In the genomic region with DNA sequence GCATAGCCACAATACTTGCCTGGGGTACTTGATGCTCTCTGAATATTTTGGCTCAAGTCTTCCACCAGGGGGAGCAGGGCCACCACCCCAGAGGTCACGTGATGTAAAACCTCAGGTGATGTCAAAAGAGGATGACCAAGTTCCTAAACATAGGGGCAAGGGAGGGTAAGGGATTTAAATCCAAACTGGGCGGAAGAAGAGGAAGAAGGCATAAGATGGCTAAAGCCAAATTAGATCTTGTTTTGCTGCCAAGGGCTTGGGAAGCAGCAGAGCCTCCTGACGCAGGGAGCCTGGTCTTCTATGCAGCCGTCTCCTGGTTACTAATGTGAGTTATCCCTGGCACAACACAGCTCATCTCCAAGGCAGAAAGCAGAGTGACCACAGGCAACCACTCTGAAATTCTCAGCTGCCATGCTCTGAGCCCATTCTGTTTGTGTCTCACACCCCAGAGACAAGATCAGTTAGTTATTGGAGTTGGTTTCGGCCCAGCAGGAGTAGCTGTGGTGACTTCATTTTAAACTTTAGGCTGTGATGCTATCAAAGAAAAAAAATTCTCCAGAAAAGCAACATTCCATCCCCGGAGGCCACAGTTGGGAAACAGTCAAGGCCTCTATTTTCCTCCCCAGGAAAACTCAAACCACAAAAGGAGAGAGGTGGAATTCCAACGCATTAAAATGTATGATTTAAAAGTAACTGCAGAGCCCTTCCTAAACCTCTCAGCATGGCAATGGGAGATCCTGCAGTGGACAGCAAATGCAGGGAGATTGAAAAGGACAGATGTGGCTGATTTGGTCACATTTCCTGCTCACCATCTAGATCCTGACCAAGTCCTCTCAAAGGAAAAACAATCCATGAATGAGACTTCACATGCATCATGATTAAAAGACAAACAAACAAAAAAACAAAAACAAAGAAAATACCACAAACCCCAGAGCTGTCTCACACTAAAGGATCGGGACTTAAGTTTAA, we compare ENCODE assay signal across 9 mouse cellular contexts.
A peak's percentile ranks its signal among the peaks of the same experiment; 100 is the strongest.
DNase-seq lines count a peak whose midpoint lies in the region; ATAC-seq and TF ChIP-seq lines count a peak whose summit lies in the region.
"Had no signal": no experiment of that assay in that cellular context is flagged by ENCODE, and none has a peak within 500 bp of the region (broad histone marks: within the 10 kb centered on the region; RNA-seq: fewer than 3 reads in every experiment).

No protein-coding gene starts in this region.

- TF ChIP-seq CTCF in intestine, postnatal 0 days (IDR thresholded peaks at IDR 0.05; ENCODE audit: low read depth), result peak; percentile 59
- peak; percentile 49 for TF ChIP-seq CTCF in E14TG2a.4 (conservative IDR thresholded peaks at IDR 0.05; ENCODE audit: low read length)
- peak; percentile 34; the same call in 1 of the 2 replicates for TF ChIP-seq CTCF in bone marrow, adult 2 months (IDR thresholded peaks at IDR 0.05; ENCODE audit: control insufficient read depth, insufficient read depth, low read length)
- TF ChIP-seq CTCF in kidney, postnatal 0 days (IDR thresholded peaks at IDR 0.05; ENCODE audit: low read depth), result peak; percentile 69

- DNase-seq in kidney, postnatal 0 days (ENCODE audit: low spot score), result peak; percentile 69
- DNase-seq in urinary bladder, postnatal 4 days (ENCODE audit: low spot score in 2 of 2), result no peak
- no peak for DNase-seq in c-Kit-positive CD71-positive TER-119-positive erythroid progenitor cells, embryonic 14.5 days (ENCODE audit: low spot score)
- no peak for DNase-seq in layer of hippocampus, adult 9-11 months

- H3K9ac ChIP-seq in intestine, postnatal 0 days (ENCODE audit: low read depth, low read length), result no peak overlapping the region
- H3K9ac ChIP-seq in intestine, embryonic 16.5 days (ENCODE audit: low read depth, low read length), result no peak overlapping the region
- no peak overlapping the region for H3K9ac ChIP-seq in kidney, postnatal 0 days (ENCODE audit: low read depth, low read length)
- H3K9ac ChIP-seq: neural tube, embryonic 12.5 days had no signal

- no peak overlapping the region for H3K4me3 ChIP-seq in intestine, postnatal 0 days (ENCODE audit: low read depth, low read length)
- no peak overlapping the region for H3K4me3 ChIP-seq in intestine, embryonic 16.5 days (ENCODE audit: low read length)
- no peak overlapping the region for H3K4me3 ChIP-seq in E14TG2a.4 (replicated peaks; ENCODE audit: low read length)
- H3K4me3 ChIP-seq in bone marrow, adult 2 months (replicated peaks; ENCODE audit: control insufficient read depth, low read depth, low read length), result no peak overlapping the region
- H3K4me3 ChIP-seq in kidney, postnatal 0 days (replicated peaks; ENCODE audit: low read depth, low read length), result no peak overlapping the region
- H3K4me3 ChIP-seq: neural tube, embryonic 12.5 days had no signal

- no peak overlapping the region for H3K4me2 ChIP-seq in intestine, postnatal 0 days (replicated peaks; ENCODE audit: low read depth)
- no peak overlapping the region for H3K4me2 ChIP-seq in intestine, embryonic 16.5 days (ENCODE audit: low read depth, low read length)
- no peak overlapping the region for H3K4me2 ChIP-seq in kidney, postnatal 0 days (ENCODE audit: low read length)
- H3K4me2 ChIP-seq: neural tube, embryonic 12.5 days had no signal

- no peaks in the 10 kb centered on the region for H3K36me3 ChIP-seq in intestine, postnatal 0 days (ENCODE audit: control insufficient read depth, insufficient read depth)
- H3K36me3 ChIP-seq in intestine, embryonic 16.5 days (ENCODE audit: control insufficient read depth, insufficient read depth, low read length), result no peaks in the 10 kb centered on the region
- no peaks in the 10 kb centered on the region for H3K36me3 ChIP-seq in E14TG2a.4 (ENCODE audit: insufficient read depth, low read length)
- no peaks in the 10 kb centered on the region for H3K36me3 ChIP-seq in kidney, postnatal 0 days (ENCODE audit: insufficient read depth, low read length)
- H3K36me3 ChIP-seq: neural tube, embryonic 12.5 days had no signal

- ATAC-seq in intestine, postnatal 0 days, result no peak
- ATAC-seq in intestine, embryonic 16.5 days, result no peak
- no peak for ATAC-seq in kidney, postnatal 0 days (replicated peaks; ENCODE audit: low FRiP score, low read depth)

- TF ChIP-seq POLR2A in bone marrow, adult 2 months (IDR thresholded peaks at IDR 0.05; ENCODE audit: borderline replicate concordance, control insufficient read depth, low read depth, low read length), result no peak

- WGBS in intestine, postnatal 0 days, result 78% methylated on average over 8 of the region's 8 CpGs
- 80% methylated on average over 8 of the region's 8 CpGs for WGBS in intestine, embryonic 16.5 days
- WGBS in bone marrow, adult 2 months, result 59% methylated on average over 8 of the region's 8 CpGs
- 67% methylated on average over 8 of the region's 8 CpGs for WGBS in kidney, postnatal 0 days

- H3K4me1 ChIP-seq in intestine, postnatal 0 days (replicated peaks; ENCODE audit: control insufficient read depth, insufficient read depth, low read length), result no peaks in the 10 kb centered on the region
- no peaks in the 10 kb centered on the region for H3K4me1 ChIP-seq in intestine, embryonic 16.5 days (ENCODE audit: control insufficient read depth, insufficient read depth, low read length)
- peaks cover 23% of the 10 kb centered on the region for H3K4me1 ChIP-seq in E14TG2a.4 (replicated peaks; ENCODE audit: low read depth, low read length)
- no peaks in the 10 kb centered on the region for H3K4me1 ChIP-seq in bone marrow, adult 2 months (ENCODE audit: control insufficient read depth, insufficient read depth, low read length)
- H3K4me1 ChIP-seq in kidney, postnatal 0 days (replicated peaks; ENCODE audit: insufficient read depth, low read length), result no peaks in the 10 kb centered on the region

- H3K9me3 ChIP-seq in intestine, postnatal 0 days (ENCODE audit: control insufficient read depth), result no peaks in the 10 kb centered on the region
- H3K9me3 ChIP-seq in intestine, embryonic 16.5 days (ENCODE audit: control insufficient read depth, low read length), result no peaks in the 10 kb centered on the region
- H3K9me3 ChIP-seq in E14TG2a.4 (ENCODE audit: low read length), result no peaks in the 10 kb centered on the region
- H3K9me3 ChIP-seq in kidney, postnatal 0 days (replicated peaks; ENCODE audit: low read length), result no peaks in the 10 kb centered on the region
- H3K9me3 ChIP-seq: neural tube, embryonic 12.5 days had no signal

- no peak overlapping the region for H3K27ac ChIP-seq in intestine, postnatal 0 days (ENCODE audit: low read depth, low read length)
- no peak overlapping the region for H3K27ac ChIP-seq in intestine, embryonic 16.5 days (ENCODE audit: low read length)
- H3K27ac ChIP-seq in bone marrow, adult 2 months (ENCODE audit: control insufficient read depth, insufficient read depth, low read depth, low read length, poor library complexity), result no peak overlapping the region
- H3K27ac ChIP-seq in kidney, postnatal 0 days, result peak overlapping the region; percentile 1; the same call in 1 of the 2 replicates
- H3K27ac ChIP-seq: neural tube, embryonic 12.5 days had no signal

- H3K27me3 ChIP-seq in intestine, postnatal 0 days (replicated peaks; ENCODE audit: control insufficient read depth, insufficient read depth, low read length), result no peaks in the 10 kb centered on the region
- no peaks in the 10 kb centered on the region for H3K27me3 ChIP-seq in intestine, embryonic 16.5 days (replicated peaks; ENCODE audit: control insufficient read depth, insufficient read depth, low read length)
- no peaks in the 10 kb centered on the region for H3K27me3 ChIP-seq in E14TG2a.4 (ENCODE audit: insufficient read depth, low read length)
- H3K27me3 ChIP-seq in kidney, postnatal 0 days (ENCODE audit: insufficient read depth, low read length), result no peaks in the 10 kb centered on the region
- H3K27me3 ChIP-seq: neural tube, embryonic 12.5 days had no signal
